Mouse (Mus musculus) embryonic facial prominence, embryonic 10.5 days (tissue): Measurements from ENCODE around the gene Rnf180. TPM values are rescaled to one million over a fixed set of nuclear protein-coding genes. Genes with fewer than 3 reads are reported as not detected.
"Not testable (repeated sequence)": the region's sequence is repeated elsewhere in the genome, so short reads cannot be mapped to it uniquely, and the experiment has no call there.

Experiments
- DNase-seq: peaks from one replicate; pipeline ENCODE4 v3.0.0-alpha.2; 2017; ENCODE audit warnings: low spot score
- H3K27ac ChIP-seq: fragments of 300-500 bp; sonication (generic); replicated peaks from 2 replicates; pipeline ENCODE4 v1.5.1; 2016; ENCODE audit warnings: mild to moderate bottlenecking
- H3K27me3 ChIP-seq: fragments of 300-500 bp; sonication (generic); replicated peaks from 2 replicates; pipeline ENCODE4 v1.6.1; 2016; ENCODE audit warnings: low read depth, mild to moderate bottlenecking; ENCODE audit not compliant: poor library complexity, severe bottlenecking
- H3K36me3 ChIP-seq: fragments of 300-500 bp; sonication (generic); replicated peaks from 2 replicates; pipeline ENCODE4 v1.6.1; 2016; ENCODE audit warnings: mild to moderate bottlenecking, moderate library complexity
- H3K4me1 ChIP-seq: fragments of 300-500 bp; sonication (generic); 2 replicates; pipeline ENCODE4 v1.6.1; 2016
- H3K4me3 ChIP-seq: fragments of 300-500 bp; sonication (generic); 2 replicates; pipeline ENCODE4 v1.5.1; 2016; ENCODE audit warnings: mild to moderate bottlenecking, moderate library complexity
- H3K9me3 ChIP-seq: fragments of 300-500 bp; sonication (generic); 2 replicates; pipeline ENCODE4 v1.6.1; 2016; ENCODE audit warnings: mild to moderate bottlenecking
- WGBS: fragments of 180-500 bp; shearing (Covaris S2); methylation state at CpG from one replicate; pipeline ENCODE4 v1.1.7; 2016; 5-methylcytosine and 5-hydroxymethylcytosine counted together
- polyA plus RNA-seq: library from polyadenylated mRNA; unstranded; fragments of >200 nt; fragmentation: Nextera tagmentation; extraction: Ambion mirVana; gene quantifications from 2 replicates; pipeline ENCODE4 v1.2.1, GENCODE M21; 2016

The Rnf180 gene
- polyA plus RNA-seq: 5.8 and 7.0 TPM in 2 replicates

DNA sequence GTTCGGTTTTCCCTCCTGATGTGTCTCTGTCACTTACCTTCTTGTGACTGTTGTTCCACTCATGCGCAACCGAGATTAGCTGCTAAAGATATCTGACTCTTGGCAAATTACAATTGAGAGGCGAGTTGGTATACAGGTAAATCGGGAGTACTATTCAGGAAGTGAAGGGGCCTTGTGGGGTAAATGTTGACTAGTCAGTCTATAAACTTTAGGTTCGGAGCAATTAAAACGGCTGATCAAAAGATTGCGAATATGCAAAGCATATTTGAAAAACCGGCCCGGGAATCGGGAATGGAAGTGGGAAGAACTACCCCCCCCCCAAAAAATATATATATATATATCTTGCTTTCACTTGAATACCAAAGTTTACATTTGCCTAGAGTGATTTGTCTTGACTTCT, at the start of gene Rnf180:
Gene Rnf180 (minus strand): TSS at position 101 of the 400 bp plus-strand sequence.
- H3K4me3 ChIP-seq: peak within 1 kb of the TSS; percentile 87
- no peaks in the 10 kb centered on the region for H3K9me3 ChIP-seq
- WGBS: 54% methylated on average over 11 of the region's 11 CpGs
- H3K27ac ChIP-seq: peak within 1 kb of the TSS; percentile 93
- peaks cover 16% of the 10 kb centered on the region for H3K4me1 ChIP-seq
- H3K27me3 ChIP-seq: peaks cover 26% of the 10 kb centered on the region
- no peaks in the 10 kb centered on the region for H3K36me3 ChIP-seq
- no peak for DNase-seq

DNA sequence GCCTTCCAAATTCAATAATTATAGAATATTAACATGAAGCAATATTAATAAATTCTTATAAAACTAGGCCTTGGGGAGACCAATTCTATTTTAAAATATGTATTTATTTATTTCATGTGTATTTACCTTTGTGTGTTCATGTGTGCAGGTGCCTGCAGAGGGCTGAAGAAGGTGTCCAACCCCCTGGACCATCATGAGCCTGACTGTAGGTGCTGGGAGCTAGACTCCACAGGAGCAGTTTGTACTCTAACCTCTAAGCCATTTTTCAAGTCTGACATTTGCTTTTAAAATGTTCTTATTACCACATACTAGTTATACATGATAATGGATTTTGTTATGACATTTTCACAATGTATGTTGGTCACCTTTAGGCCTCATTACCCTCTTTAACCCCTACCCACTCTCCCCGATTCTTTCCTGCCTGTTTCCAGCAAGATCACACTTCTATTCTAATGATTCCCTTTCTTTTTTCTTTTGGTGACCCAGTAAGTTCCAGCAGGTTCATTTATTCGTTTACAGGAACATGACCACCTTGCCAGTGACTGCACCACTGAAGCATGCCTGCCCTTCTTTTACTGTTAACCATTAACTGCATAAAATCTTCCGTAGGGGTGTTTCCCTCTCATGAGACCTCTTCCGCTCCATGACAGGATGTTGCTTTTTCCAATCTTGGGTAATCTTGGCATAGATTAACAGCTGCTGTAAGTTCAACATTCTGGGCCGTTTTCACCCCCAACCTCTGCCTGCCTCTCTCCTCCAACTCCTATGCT, 36.8 kb upstream of the Rnf180 start:
- no peaks in the 10 kb centered on the region for H3K36me3 ChIP-seq
- WGBS: 80% methylated on average over 5 of the region's 5 CpGs
- H3K9me3 ChIP-seq: no peaks in the 10 kb centered on the region
- no peak for DNase-seq
- no peaks in the 10 kb centered on the region for H3K27me3 ChIP-seq
- no peaks in the 10 kb centered on the region for H3K4me1 ChIP-seq
- no peak overlapping the region for H3K27ac ChIP-seq
- no peak overlapping the region for H3K4me3 ChIP-seq

DNA sequence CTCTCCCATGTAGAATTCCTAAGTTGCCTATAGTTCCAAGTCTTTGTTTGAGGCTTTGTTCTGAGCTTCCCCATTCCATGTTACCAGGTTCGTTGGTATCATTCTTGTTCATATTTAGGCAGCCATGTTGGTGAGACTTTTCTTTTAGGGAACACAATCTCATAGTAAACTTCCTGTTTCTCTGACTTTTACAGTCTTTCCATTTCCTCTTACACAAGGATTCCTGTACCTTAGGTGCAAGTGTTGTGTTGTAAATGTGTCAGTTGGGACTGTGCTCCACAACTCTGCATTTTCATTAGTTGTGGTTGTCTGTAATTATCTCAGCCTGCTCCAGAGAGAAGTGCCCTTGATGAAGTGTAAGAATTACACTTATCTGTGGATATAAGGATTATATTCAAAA, 32.3 kb upstream of the Rnf180 start:
- Histone ChIP-seq H3K27ac (no peak overlapping the region), H3K27me3 (no peaks in the 10 kb centered on the region), H3K36me3 (no peaks in the 10 kb centered on the region), H3K4me3 (no peak overlapping the region), H3K9me3 (no peaks in the 10 kb centered on the region), H3K4me1 (no peaks in the 10 kb centered on the region)
- DNase-seq: no peak
- WGBS: 88% methylated on average over 1 of the region's 1 CpGs

DNA sequence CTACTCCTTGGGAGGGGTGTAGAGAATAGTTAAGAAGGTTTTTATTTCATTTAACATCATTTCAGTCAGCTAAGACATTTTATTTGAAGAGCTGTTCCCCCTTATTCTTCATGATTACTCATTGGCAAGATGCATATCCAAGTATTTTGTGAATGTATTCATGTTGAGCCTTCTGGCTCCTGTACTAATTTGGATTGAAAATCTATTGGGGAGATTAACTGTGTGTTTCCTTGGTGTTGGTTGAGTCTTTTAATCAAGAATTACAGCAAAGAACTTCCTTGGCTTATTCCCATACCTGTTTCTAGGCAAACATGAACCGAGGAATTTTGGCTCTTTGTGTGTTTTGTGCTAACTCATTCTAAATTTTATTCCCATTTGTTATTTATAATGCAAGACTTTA, 22.3 kb upstream of the Rnf180 start:
- H3K27ac ChIP-seq: no peak overlapping the region
- no peaks in the 10 kb centered on the region for H3K36me3 ChIP-seq
- no peaks in the 10 kb centered on the region for H3K4me1 ChIP-seq
- WGBS: 87% methylated on average over 1 of the region's 1 CpGs
- H3K9me3 ChIP-seq: no peaks in the 10 kb centered on the region
- DNase-seq: no peak
- no peaks in the 10 kb centered on the region for H3K27me3 ChIP-seq
- H3K4me3 ChIP-seq: no peak overlapping the region

DNA sequence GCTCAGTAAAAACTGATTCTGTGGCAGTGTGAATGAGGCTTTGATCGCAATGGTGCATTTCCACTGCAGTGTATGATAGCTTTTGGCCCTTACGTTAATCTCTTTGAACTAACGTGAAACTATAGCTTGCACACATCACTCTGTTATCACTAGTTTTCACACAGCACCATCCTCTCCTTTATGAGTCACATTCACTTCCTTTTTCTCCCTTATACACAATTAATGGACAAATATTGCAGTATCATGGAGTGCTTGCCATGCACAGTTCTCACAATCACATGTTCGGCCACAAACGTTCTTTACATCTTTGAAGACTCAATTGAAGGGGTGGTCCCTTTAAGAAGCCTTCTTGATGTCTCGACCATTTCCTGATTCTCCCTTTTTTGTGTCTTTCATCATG, 21.4 kb upstream of the Rnf180 start:
- DNase-seq: no peak
- H3K4me1 ChIP-seq: no peaks in the 10 kb centered on the region

DNA sequence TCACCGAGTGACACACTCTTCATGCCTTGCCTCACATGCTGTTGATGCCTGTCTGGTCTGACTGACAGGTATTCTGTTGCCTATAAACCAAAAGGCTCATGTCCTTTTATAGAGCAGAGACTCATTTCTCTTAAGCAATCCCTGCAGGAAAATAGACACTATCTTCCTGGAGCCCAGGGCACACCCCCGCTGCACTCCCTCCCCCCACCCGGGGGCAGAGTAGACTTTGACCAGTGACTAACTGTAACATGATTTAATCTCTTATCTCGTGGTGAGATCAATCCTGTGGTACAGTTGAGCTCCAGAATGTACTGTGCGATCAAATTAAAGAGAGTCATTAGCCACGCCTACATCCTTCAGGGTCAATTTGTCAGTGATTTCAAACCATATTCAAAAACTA, 18.1 kb upstream of the Rnf180 start:
- Histone ChIP-seq H3K9me3 (no peaks in the 10 kb centered on the region), H3K27ac (no peak overlapping the region), H3K4me3 (no peak overlapping the region), H3K4me1 (no peaks in the 10 kb centered on the region), H3K36me3 (no peaks in the 10 kb centered on the region), H3K27me3 (no peaks in the 10 kb centered on the region)
- no peak for DNase-seq
- WGBS: 82% methylated on average over 6 of the region's 6 CpGs

More for the DNA sequence above, 21.4 kb upstream of the Rnf180 start:
- no peaks in the 10 kb centered on the region for H3K9me3 ChIP-seq
- H3K4me3 ChIP-seq: no peak overlapping the region
- H3K36me3 ChIP-seq: no peaks in the 10 kb centered on the region
- no peak overlapping the region for H3K27ac ChIP-seq
- no peaks in the 10 kb centered on the region for H3K27me3 ChIP-seq
- 84% methylated on average over 6 of the region's 6 CpGs for WGBS

DNA sequence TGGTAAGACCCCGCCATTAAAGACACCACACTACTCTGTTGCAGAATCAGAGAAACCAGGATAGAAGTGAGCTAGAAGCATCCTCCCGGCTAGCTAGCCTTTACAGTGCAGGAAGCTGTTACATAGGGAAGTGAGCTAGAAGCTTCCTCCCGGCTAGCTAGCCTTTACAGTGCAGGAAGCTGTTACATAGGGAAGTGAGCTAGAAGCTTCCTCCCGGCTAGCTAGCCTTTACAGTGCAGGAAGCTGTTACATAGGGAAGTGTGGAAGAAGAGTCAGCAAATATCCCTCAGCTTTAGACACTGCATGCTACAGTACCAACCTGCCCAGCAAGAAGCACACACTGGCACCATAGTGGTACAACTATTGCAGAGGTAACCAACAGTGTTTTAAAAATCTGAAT, 15.9 kb upstream of the Rnf180 start:
- not testable (repeated sequence) for DNase-seq, H3K36me3 ChIP-seq, H3K27me3 ChIP-seq

DNA sequence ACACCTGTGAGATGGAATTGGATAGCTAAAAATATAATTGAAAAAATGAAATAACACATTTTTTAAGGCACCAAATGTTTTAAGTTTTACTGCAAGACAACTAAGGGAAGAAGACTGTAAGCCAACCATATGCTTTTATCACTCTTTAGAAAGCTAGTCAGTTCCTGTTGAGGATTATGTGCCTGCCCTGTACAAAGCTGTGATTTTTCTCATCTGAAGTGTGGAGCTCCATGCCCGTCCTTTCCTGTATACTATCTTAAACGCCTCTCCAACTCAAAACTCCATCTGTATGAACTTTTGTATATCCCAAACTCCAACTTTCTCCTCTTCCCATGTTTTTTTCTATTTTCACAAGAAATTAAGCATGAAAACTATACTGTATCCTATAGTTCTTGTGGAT, 10.9 kb upstream of the Rnf180 start:
- Histone ChIP-seq H3K27ac (no peak overlapping the region), H3K27me3 (0 out of 2 replicates have a peak, but pooled peaks cover 5% of the 10 kb centered on the region), H3K9me3 (no peaks in the 10 kb centered on the region), H3K4me1 (peaks cover 8% of the 10 kb centered on the region), H3K36me3 (no peaks in the 10 kb centered on the region), H3K4me3 (no peak overlapping the region)
- DNase-seq: no peak
- WGBS: 88% methylated on average over 2 of the region's 2 CpGs

More for the DNA sequence above, 15.9 kb upstream of the Rnf180 start:
- not testable (repeated sequence) for H3K9me3 ChIP-seq, H3K27ac ChIP-seq, H3K4me3 ChIP-seq, H3K4me1 ChIP-seq
- 79% methylated on average over 4 of the region's 4 CpGs for WGBS

DNA sequence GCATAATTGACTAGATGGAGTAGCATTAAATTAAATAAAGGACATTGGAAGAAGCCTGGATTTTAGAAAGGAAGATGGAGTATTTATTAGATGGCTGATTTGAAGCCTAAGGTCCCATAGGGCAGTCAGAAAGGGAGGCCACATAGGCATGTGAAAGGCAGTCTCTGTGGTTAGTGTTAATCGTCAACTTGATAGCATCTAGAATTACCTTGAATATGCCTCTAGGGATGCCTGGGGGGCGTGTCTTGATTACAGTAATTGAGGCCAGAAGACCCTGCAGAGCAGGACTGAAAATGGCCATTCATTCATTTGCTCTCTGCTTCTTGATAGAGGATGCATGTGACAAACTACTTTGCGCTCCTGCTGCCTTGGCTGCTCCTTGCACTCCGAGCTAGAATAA, 9.4 kb upstream of the Rnf180 start:
- Histone ChIP-seq H3K9me3 (no peaks in the 10 kb centered on the region), H3K27me3 (0 out of 2 replicates have a peak, but pooled peaks cover 5% of the 10 kb centered on the region), H3K27ac (no peak overlapping the region), H3K4me1 (peaks cover 8% of the 10 kb centered on the region), H3K4me3 (no peak overlapping the region), H3K36me3 (no peaks in the 10 kb centered on the region)
- DNase-seq: peak; percentile 69
- 40% methylated on average over 4 of the region's 4 CpGs for WGBS

DNA sequence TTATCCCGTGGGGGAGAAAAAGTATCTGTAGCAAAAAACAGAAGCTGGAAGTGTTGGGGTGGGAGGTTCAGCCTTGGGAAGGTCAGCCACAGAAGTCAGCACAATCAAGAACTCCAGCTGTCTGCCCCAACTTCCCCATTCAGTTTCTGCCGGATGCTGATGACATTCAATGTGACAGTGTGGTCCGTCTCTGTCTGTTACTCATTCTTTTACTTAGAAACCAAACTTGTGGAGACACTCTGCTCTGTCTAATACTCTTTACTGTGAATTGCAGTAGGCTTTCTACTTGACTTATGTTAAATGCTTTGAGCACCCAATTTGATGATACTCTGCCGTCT, 5.4 kb upstream of the Rnf180 start:
- no peak overlapping the region for H3K4me3 ChIP-seq
- DNase-seq: no peak
- no peak overlapping the region for H3K27ac ChIP-seq
- no peaks in the 10 kb centered on the region for H3K36me3 ChIP-seq
- H3K9me3 ChIP-seq: no peaks in the 10 kb centered on the region
- 82% methylated on average over 4 of the region's 4 CpGs for WGBS
- H3K27me3 ChIP-seq: peaks cover 11% of the 10 kb centered on the region
- peaks cover 8% of the 10 kb centered on the region for H3K4me1 ChIP-seq

DNA sequence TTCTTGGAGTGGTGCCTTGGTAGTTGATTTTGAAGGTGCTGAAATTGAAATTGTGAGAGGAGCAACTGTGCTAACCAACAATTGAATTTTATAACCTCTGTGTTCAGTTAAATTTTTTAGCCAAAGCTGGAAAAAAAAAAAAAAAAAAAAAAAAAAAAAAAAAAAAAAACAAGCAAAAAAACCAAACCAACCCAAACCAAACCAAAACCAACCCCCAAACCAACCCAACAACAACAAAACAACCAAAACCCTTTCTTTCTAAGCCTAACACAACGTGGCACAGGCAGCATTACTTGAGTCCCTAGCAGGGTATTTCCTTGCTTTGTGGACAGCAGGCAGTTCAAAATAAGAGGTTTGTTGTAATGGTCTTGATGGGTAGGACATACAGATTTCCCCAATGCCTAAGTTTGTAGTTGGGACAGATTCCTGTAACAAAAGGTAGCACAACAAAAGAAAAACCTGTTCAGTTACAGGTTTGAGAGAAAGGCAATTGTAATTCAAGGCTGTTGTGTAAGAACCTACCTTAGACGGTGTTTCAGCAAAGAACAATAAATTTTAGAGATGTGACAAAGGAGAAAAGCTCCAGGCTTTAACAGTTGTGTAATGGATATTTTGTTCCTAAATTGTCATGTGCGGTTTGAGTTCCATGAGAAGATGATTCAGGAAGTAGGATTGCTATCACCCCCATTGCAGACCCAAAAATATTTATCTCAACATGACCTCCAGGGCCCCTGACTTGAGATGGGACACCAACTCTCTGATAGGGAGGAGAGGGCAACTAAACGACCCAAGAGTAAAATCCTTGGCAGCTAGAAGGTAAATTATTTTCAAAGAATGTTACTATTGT, 4.8 kb upstream of the Rnf180 start:
- DNase-seq: no peak
- H3K27ac ChIP-seq: no peak overlapping the region
- no peaks in the 10 kb centered on the region for H3K36me3 ChIP-seq
- peaks cover 7% of the 10 kb centered on the region for H3K4me1 ChIP-seq
- peaks cover 17% of the 10 kb centered on the region for H3K27me3 ChIP-seq
- H3K9me3 ChIP-seq: no peaks in the 10 kb centered on the region
- no peak overlapping the region for H3K4me3 ChIP-seq
- WGBS: 72% methylated on average over 4 of the region's 4 CpGs

DNA sequence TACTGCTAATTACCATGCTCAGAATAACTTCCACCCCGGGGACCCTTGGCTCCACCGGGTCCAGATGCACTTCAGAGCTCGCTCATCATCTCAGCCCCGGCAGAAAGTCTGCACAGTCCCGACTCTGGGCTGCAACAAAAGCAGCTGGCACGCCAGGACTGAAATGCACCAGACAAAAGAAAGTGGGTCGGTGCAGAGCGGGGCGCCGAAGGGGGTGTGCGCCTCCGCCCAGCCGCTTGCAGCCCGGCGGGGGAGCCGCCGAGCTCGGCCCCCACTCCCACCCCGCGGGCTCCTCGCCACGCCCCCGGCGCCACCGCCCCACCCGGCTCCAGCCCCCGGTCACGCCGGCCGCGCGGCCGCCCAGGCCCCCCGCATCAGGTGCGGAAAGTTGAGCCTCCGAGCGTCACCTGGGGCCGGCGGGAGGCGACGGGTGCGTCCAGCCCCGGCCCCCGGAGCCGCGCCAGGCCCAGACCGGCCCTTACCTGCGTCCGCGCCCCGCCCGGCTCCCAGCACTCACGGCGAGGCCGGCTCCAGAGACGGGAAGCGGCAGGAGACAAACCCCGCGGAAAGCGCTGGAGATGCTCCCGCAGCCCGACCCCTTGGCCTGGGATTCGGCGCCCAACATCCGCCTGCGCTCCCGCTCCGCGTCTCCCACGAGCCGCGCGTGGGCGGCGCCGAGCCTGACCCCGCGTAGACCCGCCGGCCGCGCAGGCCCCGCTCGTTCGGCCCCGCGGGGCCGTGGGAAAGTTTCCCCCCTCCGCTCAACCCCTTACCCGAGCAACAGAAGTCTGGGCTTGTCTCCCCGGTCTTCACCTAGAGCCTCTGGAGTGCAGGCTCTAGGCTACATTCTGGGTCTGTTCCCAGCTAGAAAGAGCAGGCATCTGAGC, 591 bp downstream of the Rnf180 start:
- H3K27ac ChIP-seq: peak overlapping the region; percentile 93
- peaks cover 16% of the 10 kb centered on the region for H3K4me1 ChIP-seq
- DNase-seq: peak; percentile 76
- H3K27me3 ChIP-seq: peaks cover 26% of the 10 kb centered on the region
- H3K4me3 ChIP-seq: peak overlapping the region; percentile 87
- H3K36me3 ChIP-seq: no peaks in the 10 kb centered on the region; the same call in 1 of the 2 replicates
- H3K9me3 ChIP-seq: no peaks in the 10 kb centered on the region
- WGBS: under 1% methylated on average over 91 of the region's 91 CpGs
